Mouse (Mus musculus) B cell, adult 2 months (primary cell): ENCODE results near the gene Art4.

Experiments
- DNase-seq, 2 experiments: peaks; one replicate each; pipeline ENCODE4 v3.0.0; 2022

Gene Art4

GRCm38 (mm10) chr6:136821086-136821485 is 36.4 kb downstream of the Art4 start:
- no peak for DNase-seq

- no peak for DNase-seq
Observed at GRCm38 (mm10) chr6:136820381-136820780, 37.2 kb downstream of the Art4 start.

- DNase-seq = no peak
Observed at GRCm38 (mm10) chr6:136817549-136817948, 40.0 kb downstream of the Art4 start.

- no peak for DNase-seq
Observed at GRCm38 (mm10) chr6:136816826-136817225, 40.7 kb downstream of the Art4 start.

- DNase-seq = no peak
Observed at GRCm38 (mm10) chr6:136815381-136815780, 42.2 kb downstream of the Art4 start.

GRCm38 (mm10) chr6:136813117-136813516 is 44.4 kb downstream of the Art4 start:
- DNase-seq = no peak

GRCm38 (mm10) chr6:136811196-136811595 is 46.3 kb downstream of the Art4 start:
- DNase-seq = no peak

GRCm38 (mm10) chr6:136809673-136810072 is 47.9 kb downstream of the Art4 start:
- DNase-seq = peak in 1 of 2 experiments; percentile 22

- DNase-seq = peak; percentile 61 to 67
Observed at GRCm38 (mm10) chr6:136809077-136809476, 48.5 kb downstream of the Art4 start.

GRCm38 (mm10) chr6:136808631-136809046 is 48.9 kb downstream of the Art4 start:
- peak; percentile 65 to 66 for DNase-seq

GRCm38 (mm10) chr6:136808014-136808417 is 49.5 kb downstream of the Art4 start, which contains the start of gene H2afj:
Gene H2afj, plus strand, starts transcription at chr6:136808244.
- DNase-seq = peak; percentile 98

GRCm38 (mm10) chr6:136807395-136808013 is 50.0 kb downstream of the Art4 start:
- DNase-seq = no peak

GRCm38 (mm10) chr6:136806819-136807218 is 50.7 kb downstream of the Art4 start:
- no peak for DNase-seq

GRCm38 (mm10) chr6:136805409-136805775 is 52.1 kb downstream of the Art4 start:
- DNase-seq = no peak

GRCm38 (mm10) chr6:136804705-136805408 is 52.7 kb downstream of the Art4 start:
- DNase-seq = peak in 1 of 2 experiments; percentile 35

- peak; percentile 96 to 97 for DNase-seq
Observed at GRCm38 (mm10) chr6:136803739-136804633, 53.5 kb downstream of the Art4 start, which contains the start of gene Hist4h4. Gene Hist4h4, minus strand, starts transcription at chr6:136804415.

- no peak for DNase-seq
Observed at GRCm38 (mm10) chr6:136803093-136803738, 54.3 kb downstream of the Art4 start.

- no peak for DNase-seq
Observed at GRCm38 (mm10) chr6:136801274-136801673, 56.3 kb downstream of the Art4 start.

GRCm38 (mm10) chr6:136800710-136801109 is 56.8 kb downstream of the Art4 start:
- DNase-seq = no peak
